Mouse (Mus musculus) liver, adult 2 months (tissue): ENCODE measurements around the gene Arpc5l.

Experiments
- CTCF ChIP-seq: fragments of 200-500 bp; IDR thresholded peaks from 2 replicates; pipeline ENCODE4 v1.5.1; 2011; ENCODE audit warnings: low read depth, low read length, control low read depth
- POLR2A ChIP-seq: fragments of 200-500 bp; IDR thresholded peaks from 2 replicates; pipeline ENCODE4 v1.6.1; 2011; ENCODE audit warnings: low read length, control low read depth; ENCODE audit not compliant: insufficient read depth; ENCODE audit errors: extremely low read depth

DNA sequence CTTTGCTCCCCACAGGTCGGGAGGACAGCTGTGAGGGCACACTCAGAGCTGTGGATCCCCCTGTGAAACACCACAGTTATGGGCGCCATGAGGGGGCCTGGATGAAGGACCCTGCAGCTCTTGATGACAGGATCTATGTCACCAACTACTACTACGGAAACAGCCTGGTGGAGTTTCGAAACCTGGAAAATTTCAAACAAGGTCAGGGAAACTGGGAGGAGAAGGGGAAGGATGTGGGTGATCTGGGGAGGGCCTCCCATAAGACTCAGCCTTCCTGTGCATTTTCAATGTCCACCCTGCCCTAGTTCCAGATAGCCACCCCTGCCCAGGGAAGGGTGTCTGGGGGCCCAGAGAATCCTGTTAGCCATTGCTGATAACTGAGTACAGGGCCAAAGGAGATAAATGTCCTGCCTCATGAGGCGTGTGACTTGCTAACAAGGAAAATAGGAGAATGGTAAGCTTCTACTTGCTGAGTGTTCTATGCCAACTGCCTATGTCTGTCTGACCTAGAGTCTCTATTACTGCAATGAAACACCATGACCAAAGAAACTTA lies 47.4 kb upstream of the Arpc5l start:
- TF ChIP-seq CTCF (no peak), POLR2A (no peak)
